Mouse (Mus musculus) gastrocnemius, postnatal 36 days (tissue): ENCODE data around the gene Hikeshi. TPM values are rescaled to one million over a fixed set of nuclear protein-coding genes. Genes with fewer than 3 reads are reported as not detected.

ENCODE experiments used
- DNase-seq, 2 experiments: peaks; one replicate each; pipeline ENCODE4 v3.0.0; 2022
- intact Hi-C: fragments of 180-260 bp; cut with DNase I; formaldehyde crosslinking; loops from one replicate; pipeline ENCODE4 v1.15.1; 2025
- total RNA-seq, 2 experiments: library from RNA; stranded (reverse); gene quantifications; 2 replicates each; pipeline ENCODE4 v1.2.3; 2021

The Hikeshi gene
- total RNA-seq, 2 experiments from 2014 or later: 105 to 107 TPM

DNA sequence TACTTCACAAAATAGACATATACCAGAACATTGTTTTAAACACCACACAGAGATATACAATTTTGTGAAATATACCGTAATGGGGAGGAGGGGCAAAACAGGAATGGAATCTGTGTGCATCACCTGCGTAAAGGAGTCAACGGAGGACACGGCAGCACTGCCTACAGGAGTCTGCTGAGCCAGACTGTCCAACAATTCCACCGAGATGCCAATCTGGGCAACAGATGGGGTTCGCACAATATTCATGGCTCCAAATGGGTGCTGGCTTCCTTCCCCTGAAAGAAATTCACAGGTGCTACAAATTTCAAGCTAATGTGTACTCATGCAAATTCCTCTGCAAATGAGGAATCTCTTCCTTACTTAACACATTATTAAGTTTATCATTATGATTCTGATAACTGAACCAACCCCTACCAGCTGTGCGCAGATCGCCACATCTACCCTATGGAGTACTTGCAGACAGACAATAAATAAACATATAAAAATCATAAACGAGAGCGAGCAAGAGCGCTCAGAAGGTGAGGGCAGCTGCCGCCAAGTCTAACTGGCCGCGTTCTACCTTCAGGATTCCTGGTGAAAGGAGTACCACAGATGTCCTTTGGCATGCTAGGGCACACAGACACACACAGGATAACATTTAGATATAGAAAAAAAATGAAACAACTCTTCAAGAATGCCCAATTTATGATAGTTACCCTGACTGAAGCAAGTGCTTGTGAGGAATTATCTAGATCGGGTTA lies 17.4 kb downstream of the Hikeshi start:
- intact Hi-C loops: no loop called here
- DNase-seq: no peak

DNA sequence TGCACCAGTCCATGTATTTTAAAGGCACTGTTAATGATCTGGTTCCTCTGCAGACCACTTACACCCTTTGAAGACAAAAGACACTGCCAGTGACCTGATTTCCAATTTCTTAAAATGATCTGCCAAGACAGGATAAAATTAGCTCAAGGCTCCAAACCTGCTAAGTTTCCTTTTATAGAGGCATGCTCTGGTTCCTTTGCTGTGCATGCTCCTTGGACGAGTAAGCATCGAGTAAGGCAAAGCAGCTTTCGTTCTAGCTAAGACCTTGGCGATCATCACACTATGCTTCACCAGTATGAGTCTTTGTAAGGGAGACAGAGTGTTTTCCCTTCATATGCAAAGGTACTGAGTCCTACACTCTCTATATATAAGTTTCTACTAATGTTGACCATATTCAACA lies 23.2 kb downstream of the Hikeshi start:
- DNase-seq: no peak
- intact Hi-C loops: no loop called here

DNA sequence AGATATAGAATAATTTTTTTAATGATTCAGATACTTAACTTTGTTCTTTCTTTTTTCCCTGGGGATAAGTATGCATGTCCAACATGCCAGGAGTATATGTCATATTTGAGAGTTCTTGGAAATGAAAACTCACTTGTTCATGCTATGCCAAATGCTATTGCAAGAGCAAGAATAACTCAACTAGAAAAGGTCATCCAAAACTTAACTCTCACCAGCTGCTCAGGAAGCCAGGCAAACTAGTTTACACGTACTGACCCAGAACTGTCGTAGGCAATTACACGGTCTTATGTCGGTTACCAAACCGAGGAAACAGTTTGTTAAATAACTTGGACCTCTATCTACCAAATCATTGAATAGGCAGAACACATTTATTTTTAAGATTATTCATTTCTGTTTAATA lies 24.3 kb downstream of the Hikeshi start:
- no peak for DNase-seq
- intact Hi-C loops: no loop called here

DNA sequence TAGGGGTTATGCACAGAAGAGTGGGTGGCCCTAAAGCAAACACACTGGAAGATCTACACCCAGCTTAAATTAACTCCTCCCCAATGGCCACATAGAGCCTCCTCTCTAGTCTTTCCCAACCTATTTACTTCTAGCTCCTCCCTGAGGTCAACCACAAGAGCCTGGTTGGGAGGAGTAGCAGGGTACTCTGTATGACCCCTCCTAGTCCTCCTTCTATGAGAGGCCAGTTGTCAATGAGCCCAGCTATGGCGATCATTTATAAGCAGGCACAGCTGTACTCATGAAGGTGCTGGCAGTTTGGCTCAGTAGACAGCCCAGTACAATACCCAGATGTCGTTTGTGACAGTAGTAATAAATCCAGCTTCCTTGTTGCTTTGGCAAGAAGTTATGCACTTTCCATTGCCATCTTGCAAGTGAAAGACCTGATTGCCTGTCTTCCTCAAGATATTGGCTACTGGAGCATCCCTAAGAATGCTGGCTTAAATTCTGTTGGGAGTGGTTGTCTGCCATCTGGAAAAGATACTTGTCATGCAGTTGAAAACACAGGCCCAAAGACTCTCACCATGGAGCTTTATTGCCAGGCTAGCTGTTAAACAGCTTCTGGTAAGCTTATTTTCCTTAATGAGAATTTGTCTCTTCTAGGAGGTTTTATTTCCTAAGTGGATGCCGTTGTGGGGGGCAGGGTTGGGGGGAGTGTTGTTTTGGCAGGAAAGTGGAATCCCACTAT lies 27.4 kb downstream of the Hikeshi start:
- DNase-seq: no peak
- intact Hi-C loops: no loop called here

DNA sequence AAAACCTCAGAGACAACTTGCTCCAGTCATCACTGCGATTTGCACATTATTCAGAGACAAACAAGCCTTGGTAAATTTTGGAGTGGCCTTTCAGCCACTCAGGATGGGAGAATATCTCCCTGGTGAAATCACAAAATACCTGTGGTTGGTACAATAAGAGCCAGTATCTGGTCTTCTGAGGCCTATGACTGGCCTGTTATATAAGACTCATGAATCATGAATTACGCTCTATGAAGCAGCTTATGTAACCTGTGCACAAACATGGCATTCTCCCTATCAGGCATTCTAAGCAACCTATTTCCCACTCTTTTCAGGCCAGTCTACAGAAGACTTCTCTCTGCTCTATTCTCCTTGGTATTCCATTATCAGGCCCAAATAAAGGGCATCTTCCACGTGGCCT lies 28.6 kb downstream of the Hikeshi start:
- intact Hi-C loops: no loop called here
- no peak for DNase-seq

DNA sequence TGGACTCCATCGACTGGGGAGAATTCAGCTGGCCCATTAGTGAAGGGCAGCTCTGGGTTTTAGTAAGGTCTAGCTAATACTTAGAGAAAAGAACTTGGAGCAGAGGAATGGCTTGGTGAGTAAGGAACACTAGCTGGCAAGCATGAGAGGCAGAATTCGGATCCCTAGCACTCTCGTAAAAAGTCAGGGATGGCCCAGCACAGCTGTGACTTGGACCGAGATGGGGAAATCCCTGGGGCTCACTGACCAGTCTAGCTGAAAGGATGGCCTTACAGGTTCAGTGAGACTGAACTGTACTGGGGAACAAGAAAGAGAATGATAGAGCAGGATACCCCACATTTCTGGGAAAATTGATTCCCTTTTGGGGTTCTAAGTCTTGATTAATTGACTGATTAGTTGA lies 31.3 kb downstream of the Hikeshi start:
- peak in 1 of 2 experiments; percentile 25 for DNase-seq
- intact Hi-C loops: no loop called here

DNA sequence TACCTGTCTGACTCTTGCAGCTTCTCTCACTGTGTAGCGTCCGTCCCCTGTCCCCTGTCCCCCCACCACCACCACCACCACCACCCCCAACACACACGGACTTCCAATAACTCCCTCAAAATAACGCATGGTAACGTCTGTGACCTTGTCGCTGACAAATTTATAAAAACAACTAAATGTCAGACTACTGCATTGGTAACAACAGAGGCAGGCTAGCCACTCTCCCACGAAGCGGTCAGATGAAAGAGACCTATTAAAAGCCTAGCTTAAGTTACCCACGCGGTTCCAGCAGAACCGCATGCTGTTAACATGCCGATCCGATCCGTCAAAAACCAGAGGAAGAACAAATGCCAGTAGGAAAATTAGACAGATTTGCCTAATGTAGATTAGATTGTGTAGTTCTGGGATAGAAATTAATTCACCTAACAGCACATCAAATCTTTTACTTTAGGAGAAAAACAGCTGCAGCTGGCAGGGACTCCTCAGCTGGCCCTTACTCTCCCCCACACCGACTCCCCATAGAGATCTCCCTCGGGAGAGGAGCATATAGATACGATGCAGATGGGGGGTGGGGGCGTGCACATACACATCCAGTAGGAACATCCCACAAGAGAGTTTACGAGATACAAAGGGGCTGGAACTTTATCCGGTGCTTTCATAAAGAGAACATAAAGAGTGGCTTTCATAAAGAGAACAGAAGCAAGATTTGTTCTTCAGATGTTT lies 31.9 kb downstream of the Hikeshi start:
- intact Hi-C loops: no loop called here
- no peak for DNase-seq

DNA sequence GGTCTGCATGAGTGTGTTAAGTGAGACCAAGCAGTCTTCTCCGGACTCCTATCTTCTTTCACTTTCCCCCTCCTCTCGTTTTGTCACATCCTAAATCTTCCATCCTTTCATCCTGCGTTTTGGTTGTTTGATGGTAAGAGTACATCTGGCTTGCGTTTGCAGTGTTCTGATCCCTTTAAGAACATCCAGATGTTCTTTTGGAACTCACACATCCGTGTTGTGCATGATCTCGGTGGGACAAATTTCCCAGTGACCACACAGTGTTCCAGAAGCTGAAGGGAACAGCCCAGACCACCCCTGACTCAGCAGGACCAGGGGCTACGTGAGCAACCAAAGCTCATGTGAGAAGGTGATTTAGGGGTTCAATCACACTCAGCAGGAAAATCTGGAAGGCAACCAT lies 32.6 kb downstream of the Hikeshi start:
- DNase-seq: no peak
- intact Hi-C loops: no loop called here

DNA sequence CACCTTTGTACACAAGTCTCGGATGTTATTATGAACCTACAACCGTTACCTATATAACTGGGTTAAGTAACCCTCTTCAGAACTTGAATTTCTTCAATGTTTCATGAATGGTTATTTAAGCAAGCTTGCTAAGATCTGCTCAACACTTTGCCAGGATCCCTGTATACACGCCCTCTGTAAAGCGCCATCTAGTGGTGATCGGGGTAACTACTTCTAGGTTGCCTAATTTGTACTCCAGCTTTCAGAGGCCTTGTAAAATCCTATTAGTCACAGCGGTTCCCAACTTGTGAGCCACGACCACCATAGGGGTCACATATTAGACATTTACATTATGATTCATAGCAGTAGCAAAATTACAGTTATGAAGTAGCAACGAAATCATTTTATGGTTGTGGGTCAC lies 33.1 kb downstream of the Hikeshi start:
- DNase-seq: peak in 1 of 2 experiments; percentile 72
- intact Hi-C loops: no loop called here

DNA sequence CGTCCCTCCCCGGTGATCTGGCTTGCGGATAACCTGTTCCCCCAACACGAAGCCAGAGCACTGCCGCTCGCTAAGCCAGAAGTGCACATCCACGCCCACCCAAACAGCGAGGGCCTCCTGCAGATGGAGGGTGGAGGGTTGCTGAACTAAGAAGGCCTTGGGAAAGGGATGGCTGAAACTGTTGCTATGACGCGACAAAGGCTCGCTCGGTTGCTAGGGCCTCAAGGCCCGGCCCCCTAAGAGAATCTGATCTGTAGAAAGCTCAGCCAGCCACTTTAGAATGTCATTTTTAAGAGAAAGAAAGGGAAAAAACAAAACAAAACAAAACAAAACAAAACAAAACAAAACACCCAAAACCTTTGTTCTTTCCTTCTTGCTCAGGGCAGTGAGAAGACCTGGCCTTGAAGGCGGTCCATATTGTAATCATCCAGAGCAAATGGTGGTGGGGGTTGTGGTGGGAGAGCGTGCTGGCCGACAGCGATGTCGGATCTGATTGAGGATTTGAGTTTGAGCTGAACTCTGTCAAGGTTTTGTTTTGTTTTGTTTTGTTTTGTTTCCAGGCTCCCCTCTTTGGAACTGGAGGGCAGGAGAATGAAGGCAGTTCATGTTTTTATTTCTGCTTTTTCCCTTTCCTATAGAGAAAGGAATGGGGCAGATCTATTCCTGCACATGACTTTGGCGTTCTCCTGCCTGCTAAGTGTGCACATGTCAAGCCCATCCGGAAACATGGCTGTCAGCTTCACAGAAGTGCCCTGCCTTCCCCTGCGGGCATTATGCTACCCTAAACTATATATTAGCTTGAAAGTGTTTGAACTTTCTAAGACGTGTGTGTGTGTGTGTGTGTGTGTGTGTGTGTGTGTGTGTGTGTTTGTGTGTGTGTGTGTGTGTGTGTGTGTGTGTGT lies 37.3 kb downstream of the Hikeshi start, which contains the start of gene Ccdc81:
TSS of gene Ccdc81 (minus strand) at position 188 of the 902 bp plus-strand sequence.
- intact Hi-C loops: no loop called here
- DNase-seq: no peak

DNA sequence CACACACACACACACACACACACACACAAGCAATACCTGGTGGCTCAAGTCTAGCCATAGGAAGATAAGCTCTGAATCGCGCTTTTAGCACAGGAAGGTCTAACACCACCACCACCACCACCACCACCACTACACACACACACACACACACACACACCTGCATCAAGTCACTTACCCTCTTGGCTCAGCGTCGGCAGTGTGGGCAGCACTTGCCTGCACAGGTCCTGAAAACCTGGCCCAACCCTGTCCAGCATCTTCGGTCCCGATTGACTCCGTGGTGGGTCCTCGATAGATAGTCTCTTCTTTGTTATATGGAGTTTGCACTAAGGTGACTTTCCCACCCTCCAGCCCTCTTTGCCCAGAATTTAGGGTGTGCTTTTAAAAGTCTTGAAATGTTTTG lies 38.0 kb downstream of the Hikeshi start:
- intact Hi-C loops: no loop called here
- DNase-seq: no peak

DNA sequence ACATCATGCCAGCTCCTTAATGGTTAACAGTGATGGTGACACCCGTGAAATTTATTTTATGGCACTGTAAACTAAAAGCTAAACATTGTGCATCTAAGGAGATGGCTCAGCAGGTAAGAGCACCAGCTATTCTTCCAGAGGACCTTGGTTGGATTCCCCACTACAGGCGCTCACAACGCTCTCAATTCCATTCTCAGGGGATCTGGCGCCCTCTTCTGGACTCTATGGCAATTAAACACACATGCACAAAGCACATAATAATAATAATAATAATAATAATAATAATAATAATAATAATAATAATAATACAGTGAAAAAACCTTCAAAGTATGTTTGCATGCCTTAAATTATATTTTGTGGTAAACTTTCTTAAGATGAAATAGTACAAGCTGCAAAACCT lies 49.1 kb downstream of the Hikeshi start:
- DNase-seq: no peak
- intact Hi-C loops: no loop called here

DNA sequence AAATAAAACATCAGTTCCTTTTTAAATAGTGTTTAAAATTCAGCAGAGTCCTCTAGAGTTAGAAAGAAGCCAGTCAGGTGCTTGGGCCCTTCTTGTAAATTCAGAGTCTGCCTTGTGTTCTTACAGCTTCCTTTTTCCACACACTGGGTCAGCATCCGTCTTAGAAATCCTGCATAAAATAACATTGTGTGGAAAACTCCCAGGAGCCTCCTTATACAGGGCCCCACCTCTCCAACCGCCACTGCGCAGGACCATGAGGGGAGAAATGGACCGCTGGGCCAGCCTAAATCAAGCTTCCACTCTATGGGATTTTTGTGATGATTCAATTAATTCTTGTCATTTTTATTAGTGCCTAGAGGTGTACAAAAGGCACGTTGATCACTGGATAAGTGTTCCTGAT lies 49.6 kb downstream of the Hikeshi start:
- intact Hi-C loops: no loop called here
- no peak for DNase-seq

DNA sequence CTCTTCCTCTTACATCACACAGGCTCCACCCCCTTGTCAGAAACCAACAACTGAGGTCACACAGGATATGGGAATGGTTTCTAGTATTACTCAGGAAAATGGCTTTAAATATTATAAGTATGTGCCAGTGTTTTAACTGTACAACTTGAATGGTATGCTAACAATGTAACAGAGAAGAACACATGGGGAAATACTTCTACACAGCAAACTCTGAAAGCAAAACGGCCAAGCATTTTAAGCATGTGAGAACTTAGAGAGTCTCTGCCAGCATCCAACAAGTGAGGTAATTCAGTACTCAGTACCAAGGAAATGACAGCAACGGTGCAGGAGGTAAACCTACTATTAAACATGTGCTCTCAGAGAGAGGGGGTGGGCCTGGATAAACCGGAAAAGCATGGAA lies 56.5 kb downstream of the Hikeshi start:
- intact Hi-C loops: no loop called here
- DNase-seq: no peak

DNA sequence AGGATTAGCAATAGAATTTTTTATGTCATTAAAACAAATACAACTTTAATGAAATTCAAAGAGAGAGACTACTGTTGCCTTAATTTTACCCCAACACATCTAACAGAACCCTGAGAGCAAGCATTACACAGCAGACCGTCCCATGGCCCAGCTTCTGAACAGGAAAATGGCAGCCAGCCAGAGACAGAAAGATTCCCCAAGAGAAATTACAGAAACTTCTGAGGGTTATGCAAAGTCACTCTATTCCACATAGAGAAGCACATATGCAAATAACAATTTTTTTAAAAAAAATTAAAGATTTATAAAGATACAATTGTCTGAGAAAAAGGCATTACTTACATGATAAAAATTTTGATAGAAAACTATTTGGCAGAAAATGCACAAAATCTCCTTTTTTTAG lies 61.3 kb downstream of the Hikeshi start:
- no peak for DNase-seq
- intact Hi-C loops: no loop called here

Other genes with a start within 250 kb of the Hikeshi start
- gene Ccdc81, start 37.6 kb downstream of the Hikeshi start, total RNA-seq: not detected
- gene Eed, start 39.8 kb upstream of the Hikeshi start, total RNA-seq: 10 to 100 TPM; 29.1 to 30.6 TPM
- gene Picalm, start 189.0 kb upstream of the Hikeshi start, total RNA-seq: 10 to 100 TPM; 87.8 to 90.7 TPM